Mouse (Mus musculus) left cerebral cortex, postnatal 25 days (tissue): Measurements from ENCODE around the gene Armcx6. TPM values are rescaled to one million over a fixed set of nuclear protein-coding genes. Genes with fewer than 3 reads are reported as not detected.

ENCODE experiments used
- microRNA-seq, 2 experiments: library from miRNA; unstranded; fragments of <30 nt; microRNA quantifications; one replicate each; pipeline ENCODE4 v1.2.0; 2022
- total RNA-seq, 2 experiments: library from RNA; stranded (reverse); gene quantifications; 2 replicates each; pipeline ENCODE4 v1.2.3; 2021

Armcx6 gene
- total RNA-seq, 2 experiments from 2014 or later, result 4.2 to 5.8 TPM

Small RNA genes lying within 50 kb of the gene (microRNA-seq; reads per million reads assigned to microRNA genes)
- 0.67 to 1.5 reads per million in 2 experiments for gene Mir7093

Other genes starting within 250 kb of the Armcx6 start
- 10 to 100 TPM; 17.6 to 22.3 TPM for gene Timm8a1, start 209.6 kb downstream of the Armcx6 start, total RNA-seq
- 1 to 10 TPM; 1.0 to 1.2 TPM for gene Btk, start 167.8 kb downstream of the Armcx6 start, total RNA-seq
- gene Rpl36a, start 165.8 kb downstream of the Armcx6 start, total RNA-seq, result 100 to 1,000 TPM; 115 to 132 TPM
- 10 to 100 TPM; 10.4 to 10.5 TPM for gene Gla, start 150.3 kb downstream of the Armcx6 start, total RNA-seq
- gene Hnrnph2, start 150.2 kb downstream of the Armcx6 start, total RNA-seq, result 100 to 1,000 TPM; 153 to 166 TPM
- 10 to 100 TPM; 37.7 to 39.5 TPM for gene Armcx4, start 64.9 kb downstream of the Armcx6 start, total RNA-seq
- 10 to 100 TPM; 60.0 to 68.0 TPM for gene Armcx1, start 33.5 kb downstream of the Armcx6 start, total RNA-seq
- 10 to 100 TPM; 75.0 to 85.0 TPM for gene Armcx3, start 5.2 kb upstream of the Armcx6 start, total RNA-seq
- gene Armcx2, start 57.8 kb upstream of the Armcx6 start, total RNA-seq, result 10 to 100 TPM; 81.7 to 82.8 TPM
- not detected for gene Nxf2, start 213.3 kb upstream of the Armcx6 start, total RNA-seq